Mouse (Mus musculus) testis, adult 10 weeks (tissue): ENCODE results near the gene Catsperz. TPM values are rescaled to one million over a fixed set of nuclear protein-coding genes. Genes with fewer than 3 reads are reported as not detected.

ENCODE experiments used
- polyA plus RNA-seq: library from polyadenylated mRNA; stranded (reverse); fragments of 350-450 nt; fragmentation: Illumina TruSeq; extraction: RNeasy Lipid Tissue Mini Kit (QIAGEN cat#74804); gene quantifications from one replicate; pipeline ENCODE4 v1.2.3, GENCODE M21; 2014; ENCODE audit warnings: low read depth, low replicate concordance

Catsperz gene
- polyA plus RNA-seq: 264 TPM

DNA sequence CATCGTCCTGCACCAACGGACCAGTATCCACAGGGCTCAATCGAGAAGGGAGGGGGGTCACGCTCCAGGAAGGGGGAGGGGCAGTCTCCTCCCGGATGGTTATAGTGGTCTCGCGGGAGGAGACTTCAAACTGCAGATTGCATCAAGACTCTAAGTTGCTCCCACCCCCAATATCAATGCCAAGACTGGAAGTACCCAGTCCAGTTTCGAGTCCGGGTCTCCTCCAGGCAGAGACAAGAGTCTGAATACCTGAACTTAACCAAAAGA lies at the start of gene Catsperz:
TSS of gene Catsperz (minus strand) at position 74 of the 267 bp plus-strand sequence.

DNA sequence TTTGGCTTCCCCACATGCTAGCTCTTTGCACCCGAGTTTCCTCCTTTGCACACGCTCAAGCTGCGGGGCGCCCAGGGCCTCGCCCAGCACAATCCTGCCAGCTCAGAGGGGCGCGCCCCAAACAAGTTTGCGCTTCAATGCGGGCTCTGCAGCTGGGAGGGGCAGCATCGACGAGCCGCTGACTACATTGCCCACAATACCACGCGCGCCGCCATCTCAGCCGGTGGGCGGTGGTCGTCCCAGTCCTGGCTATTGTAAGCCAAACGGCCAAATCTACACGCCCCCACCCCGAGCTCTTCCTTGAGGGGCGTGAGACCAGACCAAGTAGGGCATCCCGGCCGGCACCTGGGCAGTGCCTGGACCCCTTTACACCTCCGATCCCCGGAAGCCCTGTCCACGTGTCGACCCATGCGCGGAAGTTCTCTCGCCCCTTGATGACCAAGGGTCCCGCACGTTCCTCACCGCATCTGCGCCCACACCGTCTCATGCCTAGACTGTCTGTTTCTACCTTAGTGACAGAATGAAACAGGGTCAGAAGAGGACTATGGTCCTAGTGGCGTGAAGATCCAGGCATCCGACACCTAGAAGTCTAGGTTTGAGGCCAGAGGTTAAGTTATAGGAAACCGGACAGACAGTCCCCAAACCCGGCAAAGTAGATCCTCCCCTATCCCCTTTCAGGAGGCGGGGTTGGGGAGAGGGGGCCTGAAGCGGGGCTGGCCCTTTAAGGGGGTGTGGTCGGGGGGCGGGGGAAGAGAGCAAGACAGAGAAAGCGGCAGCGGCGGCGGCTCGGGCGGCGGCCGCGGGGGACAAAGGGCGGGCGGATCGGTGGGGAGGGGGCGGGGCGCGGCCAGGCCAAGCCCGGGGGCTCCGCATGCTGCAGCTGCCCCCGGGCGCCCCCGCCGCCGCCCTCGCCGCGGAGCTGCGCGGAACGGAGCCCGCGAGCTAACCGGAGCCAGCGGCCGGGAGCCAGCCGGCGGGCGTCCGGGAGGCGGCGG lies 49.3 kb upstream of the Catsperz start, which contains the start of gene Ppp1r14b:
TSS of gene Ppp1r14b (plus strand) at position 758 of the 995 bp plus-strand sequence.

DNA sequence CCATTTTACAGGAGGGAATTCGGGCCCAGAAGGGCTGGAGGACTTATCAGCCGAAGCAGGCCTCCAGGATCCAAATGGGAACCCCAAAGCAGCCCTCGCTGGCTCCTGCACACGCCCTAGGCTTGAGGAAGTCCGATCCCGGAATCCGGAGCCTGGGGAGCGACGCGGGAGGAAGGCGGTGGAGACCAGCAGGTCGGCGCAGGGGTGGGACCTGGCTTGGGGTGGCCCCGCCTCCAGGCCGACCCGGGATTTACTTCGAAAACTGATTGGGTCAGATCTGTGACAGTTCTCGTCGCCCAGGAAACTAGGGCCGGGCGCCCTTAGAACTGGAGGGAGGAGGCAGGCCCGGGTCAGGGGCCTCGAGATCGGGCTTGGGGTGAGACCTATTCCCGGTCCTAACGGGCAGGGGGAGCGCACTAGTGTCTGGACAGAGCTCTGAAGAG lies 17.1 kb upstream of the Catsperz start, which contains the start of gene Gpr137:
TSS of gene Gpr137 (minus strand) at position 232 of the 443 bp plus-strand sequence.

DNA sequence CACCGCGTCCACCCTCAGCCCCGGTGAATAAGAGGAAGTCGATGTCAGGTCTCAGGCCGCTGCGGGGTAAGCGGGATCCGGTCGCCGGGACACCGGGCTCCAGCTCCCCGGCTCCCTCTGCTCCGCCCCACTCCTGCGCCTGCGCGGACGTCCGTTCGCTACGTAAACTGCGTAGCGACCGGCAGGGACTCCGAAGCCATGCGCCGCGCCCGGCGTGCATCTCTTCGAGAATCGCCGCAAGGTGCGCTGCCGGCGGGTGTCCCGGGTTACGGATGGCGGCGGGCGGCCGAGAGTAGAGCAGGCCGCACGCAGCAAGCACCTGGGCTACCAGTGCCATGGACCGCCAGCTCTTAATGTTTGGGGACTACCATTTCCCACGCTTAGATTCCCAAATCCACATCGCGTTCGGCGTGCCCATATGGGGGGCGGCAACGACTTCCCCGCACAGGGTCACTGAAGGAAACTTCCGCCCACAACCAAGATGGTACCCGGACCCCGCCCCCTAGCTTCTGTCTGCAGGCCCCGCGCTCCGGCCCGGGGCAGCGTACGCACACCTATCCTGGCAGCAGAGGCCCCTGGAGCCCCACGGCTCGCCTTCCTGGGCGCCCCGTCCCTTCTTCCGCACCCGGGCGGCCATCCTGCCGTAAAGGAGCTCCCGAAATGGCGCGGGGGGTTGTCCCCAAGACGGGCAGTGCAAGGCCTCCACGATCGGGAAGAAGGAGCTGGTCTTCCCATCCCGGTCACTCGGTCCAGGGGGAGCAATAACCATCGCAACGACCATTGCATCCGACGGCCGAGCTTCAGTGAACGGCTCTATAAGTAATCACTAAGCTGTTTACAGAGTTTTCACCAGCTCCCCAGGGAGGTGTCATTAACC lies 16.4 kb upstream of the Catsperz start, which contains the start of gene Bad:
TSS of gene Bad (plus strand) at position 490 of the 877 bp plus-strand sequence.

DNA sequence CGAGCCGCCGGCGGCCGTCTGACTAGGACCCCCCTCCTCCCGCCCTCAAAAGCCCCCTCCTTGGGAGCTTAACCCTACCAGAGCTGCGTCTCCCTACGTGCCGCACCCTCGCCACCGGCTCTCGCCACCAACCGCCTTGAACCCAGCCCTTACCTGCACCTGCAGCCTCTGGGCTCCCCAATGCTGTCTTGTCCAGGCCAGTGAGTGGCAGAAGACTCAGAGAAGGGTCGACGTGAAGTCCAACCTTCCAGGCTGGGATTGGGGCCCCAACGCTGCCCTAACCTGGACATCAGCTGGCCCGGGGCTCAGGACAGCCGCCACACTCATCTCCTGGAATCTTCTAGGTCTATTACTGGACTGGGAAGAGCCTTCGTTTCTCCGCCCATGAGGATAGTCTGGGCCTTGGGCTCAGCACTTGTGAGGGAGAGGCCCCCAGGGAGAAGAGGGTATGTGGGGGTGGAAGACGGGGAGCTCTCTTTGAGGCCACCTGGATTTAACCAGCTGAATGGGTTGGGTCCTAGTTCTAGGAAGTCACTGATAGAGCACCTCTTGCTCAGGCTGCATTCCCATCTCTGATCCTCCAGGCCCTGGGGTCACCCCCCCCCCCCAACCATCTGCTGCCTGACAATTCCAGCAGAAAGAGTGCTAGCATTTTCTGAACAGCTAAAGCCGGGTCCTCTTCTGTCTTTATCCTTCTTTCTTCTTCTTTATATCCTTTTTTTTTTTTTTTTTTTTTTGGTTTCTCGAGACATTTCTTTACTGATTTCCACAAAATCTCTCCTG lies 9.2 kb upstream of the Catsperz start, which contains the start of gene Kcnk4:
TSS of gene Kcnk4 (minus strand) at position 321 of the 783 bp plus-strand sequence.

DNA sequence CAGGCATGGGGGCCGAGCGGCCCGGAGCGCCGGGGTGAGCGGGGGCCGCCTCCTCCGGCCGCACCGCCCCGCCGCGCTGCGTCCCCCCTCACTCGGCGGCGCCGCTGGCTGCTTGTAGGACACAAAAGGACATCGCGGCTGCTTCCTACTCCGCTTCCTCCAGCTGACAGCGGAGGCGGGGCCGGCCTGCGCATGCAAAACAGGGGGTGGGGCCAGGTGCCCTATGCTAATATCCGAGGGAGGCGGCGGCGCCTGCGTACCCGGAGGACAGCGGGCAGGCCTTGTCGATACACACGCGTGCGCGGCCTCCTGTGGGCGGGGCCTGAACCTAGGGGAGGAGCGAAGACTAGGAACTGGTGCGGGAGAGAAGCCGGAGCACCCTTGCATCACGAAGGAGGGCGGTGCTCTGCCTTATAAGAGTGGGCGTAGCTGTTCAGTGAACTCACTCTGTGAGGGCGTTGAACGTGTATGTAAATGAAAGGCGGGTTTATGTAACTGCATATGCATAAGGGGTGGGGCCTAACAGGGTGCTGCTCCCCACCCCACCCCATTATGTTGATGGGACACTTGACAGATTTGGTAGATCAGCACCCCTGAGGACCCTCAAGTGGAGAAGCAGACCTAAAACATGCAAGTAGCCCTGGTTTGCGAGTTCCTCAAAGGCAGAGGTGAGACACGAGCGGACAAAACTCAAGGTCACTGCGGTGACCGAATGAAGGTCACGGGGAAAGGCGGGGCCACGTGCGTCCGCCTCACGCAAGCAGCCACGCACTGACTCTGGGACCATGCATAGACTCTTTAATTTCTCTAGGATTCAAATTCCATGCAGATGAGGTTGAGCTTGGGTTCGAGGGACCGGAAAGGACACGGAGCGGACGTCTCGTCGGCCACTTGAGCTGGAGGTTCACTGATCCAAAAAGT lies 3.3 kb downstream of the Catsperz start, which contains the start of gene Esrra:
TSS of gene Esrra (minus strand) at position 167 of the 921 bp plus-strand sequence.

DNA sequence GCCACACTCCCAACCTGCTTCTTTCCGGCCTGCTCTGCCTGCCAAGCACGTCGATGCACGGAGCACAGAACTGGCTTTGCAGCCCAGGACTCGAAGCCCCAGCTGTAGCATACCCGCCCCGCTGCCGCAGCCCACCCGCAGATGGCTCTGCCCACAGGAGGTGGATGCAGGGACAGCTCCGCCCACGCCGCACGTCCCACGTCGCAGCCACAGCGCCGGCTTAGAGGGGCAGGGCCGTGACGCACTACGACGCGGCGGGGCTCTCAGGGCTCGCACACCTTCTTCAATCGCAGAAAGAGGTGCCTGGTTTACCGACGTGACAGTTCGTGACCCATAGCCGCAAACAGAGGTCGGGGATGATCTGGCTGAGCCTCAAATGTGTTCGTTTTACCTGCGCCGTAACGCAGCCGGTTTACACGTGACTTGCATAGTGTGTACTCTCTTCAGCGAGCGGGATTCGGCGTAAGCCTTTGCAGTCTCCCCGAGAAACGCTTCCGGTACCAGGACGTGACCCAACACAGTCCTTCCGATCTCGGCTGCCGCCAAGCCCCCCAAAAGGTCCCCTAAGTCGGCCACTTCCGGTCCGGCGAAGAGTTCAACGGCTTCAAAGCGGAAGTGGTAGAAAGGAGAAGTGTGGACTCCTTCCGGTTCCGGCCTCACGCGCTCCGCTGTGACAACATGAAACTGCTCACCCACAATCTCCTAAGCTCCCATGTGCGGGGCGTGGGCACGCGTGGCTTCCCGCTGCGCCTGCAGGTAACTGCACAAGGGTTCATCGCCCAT lies 15.5 kb downstream of the Catsperz start, which contains the start of the genes Trmt112 and Prdx5:
TSS of gene Trmt112 (plus strand) at position 192 of the 783 bp plus-strand sequence.
TSS of gene Prdx5 (minus strand) at position 600 of the 783 bp plus-strand sequence.

Other genes starting within 250 kb of the Catsperz start
- 0.55 TPM for gene Rps6ka4, start 84.7 kb downstream of the Catsperz start, polyA plus RNA-seq
- gene Ccdc88b, start 67.2 kb downstream of the Catsperz start, polyA plus RNA-seq: 0.10 TPM
- gene Trmt112, start 15.7 kb downstream of the Catsperz start, polyA plus RNA-seq: 18.9 TPM
- 16.4 TPM for gene Prdx5, start 15.3 kb downstream of the Catsperz start, polyA plus RNA-seq
- 0.91 TPM for gene Esrra, start 3.6 kb downstream of the Catsperz start, polyA plus RNA-seq
- gene Kcnk4, start 9.1 kb upstream of the Catsperz start, polyA plus RNA-seq: 0.41 TPM
- gene Bad, start 16.5 kb upstream of the Catsperz start, polyA plus RNA-seq: 2.3 TPM
- gene Gpr137, start 17.1 kb upstream of the Catsperz start, polyA plus RNA-seq: 1.9 TPM
- gene Ppp1r14b, start 49.6 kb upstream of the Catsperz start, polyA plus RNA-seq: 11.3 TPM
- 1.5 TPM for gene Plcb3, start 51.1 kb upstream of the Catsperz start, polyA plus RNA-seq
- 3.5 TPM for gene Fkbp2, start 55.1 kb upstream of the Catsperz start, polyA plus RNA-seq
- gene Vegfb, start 62.3 kb upstream of the Catsperz start, polyA plus RNA-seq: 1.4 TPM
- 2.3 TPM for gene Dnajc4, start 67.2 kb upstream of the Catsperz start, polyA plus RNA-seq
- not detected for gene Nudt22, start 70.7 kb upstream of the Catsperz start, polyA plus RNA-seq
- gene Trpt1, start 70.8 kb upstream of the Catsperz start, polyA plus RNA-seq: 0.63 TPM
- not detected for gene Fermt3, start 94.1 kb upstream of the Catsperz start, polyA plus RNA-seq
- 79.5 TPM for gene Stip1, start 114.6 kb upstream of the Catsperz start, polyA plus RNA-seq
- gene Macrod1, start 131.4 kb upstream of the Catsperz start, polyA plus RNA-seq: 5.6 TPM
- 1.2 TPM for gene Flrt1, start 180.3 kb upstream of the Catsperz start, polyA plus RNA-seq